Mouse (Mus musculus): ENCODE measurements around the gene E130114P18Rik. TPM values are rescaled to one million over a fixed set of nuclear protein-coding genes. Genes with fewer than 3 reads are reported as not detected.

Gene E130114P18Rik
- polyA plus RNA-seq, 1 experiment from 2014 or later: 0.72 TPM

DNA sequence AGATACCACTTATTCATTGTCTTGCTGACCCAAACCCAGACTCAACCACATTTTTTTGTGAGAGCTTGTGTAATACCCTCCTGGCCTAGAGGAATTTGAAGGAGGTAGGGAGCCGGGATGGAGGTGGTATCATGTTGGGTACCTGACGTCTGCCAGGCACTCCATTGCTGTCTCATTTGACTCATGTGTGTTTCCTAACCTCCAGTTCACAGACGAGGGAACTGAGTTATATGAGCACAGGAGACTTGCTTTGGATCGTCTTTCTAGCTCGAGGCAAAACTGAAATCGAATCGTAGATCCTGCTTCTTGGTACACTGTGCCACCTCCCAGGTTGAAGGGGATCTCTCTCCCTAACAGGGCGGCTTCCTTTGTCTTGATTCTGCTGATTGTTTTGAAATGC lies 41.2 kb upstream of the E130114P18Rik start:
- no peaks in the 10 kb centered on the region for H3K9me3 ChIP-seq (replicated peaks; ENCODE audit: control insufficient read depth, low read length)
- H3K4me2 ChIP-seq: no peak overlapping the region
- no peak overlapping the region for H3K27ac ChIP-seq (ENCODE audit: low read depth, low read length)
- no peaks in the 10 kb centered on the region for H3K27me3 ChIP-seq (ENCODE audit: control insufficient read depth, insufficient read depth, low read length)
- H3K4me1 ChIP-seq (ENCODE audit: control insufficient read depth, insufficient read depth, low read length): peaks cover 10% of the 10 kb centered on the region
- ATAC-seq (replicated peaks; ENCODE audit: insufficient number of reproducible peaks, low FRiP score, low TSS enrichment): no peak
- no peak overlapping the region for H3K9ac ChIP-seq (ENCODE audit: low read depth, low read length)
- 81% methylated on average over 8 of the region's 8 CpGs for WGBS (ENCODE audit: insufficient replicate concordance)
- no peak overlapping the region for H3K4me3 ChIP-seq (ENCODE audit: low read depth, low read length)
- H3K36me3 ChIP-seq (ENCODE audit: control insufficient read depth, insufficient read depth, low read length): no peaks in the 10 kb centered on the region

DNA sequence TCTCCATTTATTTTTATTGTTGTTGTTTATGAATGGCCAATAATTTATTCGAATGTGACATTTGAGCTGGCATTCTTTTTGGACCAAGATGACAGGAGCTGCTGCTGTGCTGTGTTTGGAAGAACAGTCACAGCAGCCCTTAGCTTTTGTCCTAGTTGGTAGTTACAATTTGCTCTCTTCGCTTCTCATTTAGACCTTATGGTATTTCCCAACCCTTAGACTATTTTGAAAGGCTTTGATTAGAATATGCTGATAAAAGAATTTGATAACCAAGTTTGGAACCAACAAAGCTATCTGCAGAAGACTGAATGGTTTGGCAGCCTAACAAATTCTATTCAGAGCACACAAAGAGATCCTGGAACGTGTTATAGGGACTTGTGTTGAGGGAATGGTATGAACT lies 40.6 kb upstream of the E130114P18Rik start:
- H3K4me3 ChIP-seq (ENCODE audit: low read depth, low read length): no peak overlapping the region
- no peak for ATAC-seq (replicated peaks; ENCODE audit: insufficient number of reproducible peaks, low FRiP score, low TSS enrichment)
- WGBS (ENCODE audit: insufficient replicate concordance): 73% methylated on average over 3 of the region's 3 CpGs
- no peaks in the 10 kb centered on the region for H3K36me3 ChIP-seq (ENCODE audit: control insufficient read depth, insufficient read depth, low read length)
- no peak overlapping the region for H3K4me2 ChIP-seq
- no peaks in the 10 kb centered on the region for H3K9me3 ChIP-seq (replicated peaks; ENCODE audit: control insufficient read depth, low read length)
- H3K4me1 ChIP-seq (ENCODE audit: control insufficient read depth, insufficient read depth, low read length): peaks cover 11% of the 10 kb centered on the region; the same call in 1 of the 2 replicates
- H3K9ac ChIP-seq (ENCODE audit: low read depth, low read length): no peak overlapping the region
- no peaks in the 10 kb centered on the region for H3K27me3 ChIP-seq (ENCODE audit: control insufficient read depth, insufficient read depth, low read length)
- H3K27ac ChIP-seq (ENCODE audit: low read depth, low read length): no peak overlapping the region

DNA sequence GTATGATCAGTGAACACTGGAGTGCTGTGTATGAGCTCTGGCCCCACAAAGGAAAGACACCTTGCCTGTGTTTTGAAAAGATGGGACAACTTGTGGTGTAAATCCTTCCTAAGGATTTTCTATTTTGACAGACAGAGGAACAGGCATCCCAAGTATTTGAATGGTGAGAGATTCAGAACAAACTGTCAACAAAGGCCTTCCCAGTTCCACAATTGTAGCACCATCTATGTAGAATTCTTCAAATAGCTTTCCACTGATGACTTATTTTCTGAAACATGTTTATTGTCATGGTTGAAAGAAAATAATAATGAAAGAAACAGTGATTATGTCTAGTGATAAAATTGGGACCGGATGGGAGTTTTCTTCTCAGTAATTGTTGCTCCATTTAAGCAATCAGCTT lies 39.9 kb upstream of the E130114P18Rik start:
- ATAC-seq (replicated peaks; ENCODE audit: insufficient number of reproducible peaks, low FRiP score, low TSS enrichment): no peak
- H3K9me3 ChIP-seq (replicated peaks; ENCODE audit: control insufficient read depth, low read length): no peaks in the 10 kb centered on the region
- H3K27ac ChIP-seq (ENCODE audit: low read depth, low read length): no peak overlapping the region
- H3K36me3 ChIP-seq (ENCODE audit: control insufficient read depth, insufficient read depth, low read length): no peaks in the 10 kb centered on the region
- 76% methylated on average over 1 of the region's 1 CpGs for WGBS (ENCODE audit: insufficient replicate concordance)
- peaks cover 12% of the 10 kb centered on the region; the same call in 1 of the 2 replicates for H3K4me1 ChIP-seq (ENCODE audit: control insufficient read depth, insufficient read depth, low read length)
- H3K27me3 ChIP-seq (ENCODE audit: control insufficient read depth, insufficient read depth, low read length): no peaks in the 10 kb centered on the region
- H3K4me2 ChIP-seq: no peak overlapping the region
- no peak overlapping the region for H3K4me3 ChIP-seq (ENCODE audit: low read depth, low read length)
- H3K9ac ChIP-seq (ENCODE audit: low read depth, low read length): no peak overlapping the region

DNA sequence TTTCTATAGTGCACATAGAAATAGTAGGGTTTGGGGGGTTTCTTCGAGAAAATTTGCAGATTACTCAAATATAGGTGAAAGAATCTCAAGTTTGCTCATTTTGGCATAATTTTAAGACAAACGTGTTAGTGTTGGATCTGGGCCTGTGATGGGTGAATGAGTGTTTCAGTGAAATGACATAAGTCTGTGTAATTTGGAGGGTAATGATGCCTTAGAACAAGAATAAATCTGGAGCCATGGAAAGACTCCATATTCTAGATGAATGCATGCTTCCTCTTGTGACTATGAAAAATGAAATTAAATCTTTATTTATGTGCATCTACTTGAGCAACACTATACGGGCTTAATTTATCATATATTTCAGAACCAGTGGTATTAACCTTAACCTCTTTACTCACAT lies 38.9 kb upstream of the E130114P18Rik start:
- ATAC-seq (replicated peaks; ENCODE audit: insufficient number of reproducible peaks, low FRiP score, low TSS enrichment): no peak
- Histone ChIP-seq H3K9ac (ENCODE audit: low read depth, low read length) (no peak overlapping the region), H3K27ac (ENCODE audit: low read depth, low read length) (no peak overlapping the region), H3K27me3 (ENCODE audit: control insufficient read depth, insufficient read depth, low read length) (no peaks in the 10 kb centered on the region), H3K4me2 (no peak overlapping the region), H3K4me1 (ENCODE audit: control insufficient read depth, insufficient read depth, low read length) (peaks cover 12% of the 10 kb centered on the region; the same call in 1 of the 2 replicates), H3K9me3 (replicated peaks; ENCODE audit: control insufficient read depth, low read length) (no peaks in the 10 kb centered on the region), H3K36me3 (ENCODE audit: control insufficient read depth, insufficient read depth, low read length) (no peaks in the 10 kb centered on the region), H3K4me3 (ENCODE audit: low read depth, low read length) (no peak overlapping the region)
- 75% methylated on average over 3 of the region's 3 CpGs for WGBS (ENCODE audit: insufficient replicate concordance)

DNA sequence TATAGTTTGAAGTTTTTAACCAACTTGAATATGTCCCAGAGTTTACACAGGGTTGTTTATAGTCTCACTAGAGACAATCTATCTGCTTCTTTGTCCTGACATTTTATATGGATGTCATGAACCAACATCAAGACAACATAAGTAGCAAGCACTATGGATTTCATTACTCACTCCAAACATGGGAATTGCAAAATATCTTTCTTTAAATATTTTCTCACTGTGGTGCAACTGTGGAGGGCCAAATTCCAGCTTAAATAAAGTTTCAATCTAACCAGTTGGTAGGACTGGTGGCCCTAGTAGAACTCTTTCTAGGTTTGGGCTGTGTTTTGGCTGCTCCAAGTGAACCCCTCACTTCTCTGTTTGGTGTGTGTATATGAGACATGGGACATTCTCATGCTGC lies 38.1 kb upstream of the E130114P18Rik start:
- Histone ChIP-seq H3K27me3 (ENCODE audit: control insufficient read depth, insufficient read depth, low read length) (no peaks in the 10 kb centered on the region), H3K9me3 (replicated peaks; ENCODE audit: control insufficient read depth, low read length) (no peaks in the 10 kb centered on the region), H3K9ac (ENCODE audit: low read depth, low read length) (no peak overlapping the region), H3K27ac (ENCODE audit: low read depth, low read length) (no peak overlapping the region), H3K4me1 (ENCODE audit: control insufficient read depth, insufficient read depth, low read length) (peaks cover 12% of the 10 kb centered on the region; the same call in 1 of the 2 replicates), H3K4me3 (ENCODE audit: low read depth, low read length) (no peak overlapping the region), H3K4me2 (no peak overlapping the region), H3K36me3 (ENCODE audit: control insufficient read depth, insufficient read depth, low read length) (no peaks in the 10 kb centered on the region)
- ATAC-seq (replicated peaks; ENCODE audit: insufficient number of reproducible peaks, low FRiP score, low TSS enrichment): no peak

DNA sequence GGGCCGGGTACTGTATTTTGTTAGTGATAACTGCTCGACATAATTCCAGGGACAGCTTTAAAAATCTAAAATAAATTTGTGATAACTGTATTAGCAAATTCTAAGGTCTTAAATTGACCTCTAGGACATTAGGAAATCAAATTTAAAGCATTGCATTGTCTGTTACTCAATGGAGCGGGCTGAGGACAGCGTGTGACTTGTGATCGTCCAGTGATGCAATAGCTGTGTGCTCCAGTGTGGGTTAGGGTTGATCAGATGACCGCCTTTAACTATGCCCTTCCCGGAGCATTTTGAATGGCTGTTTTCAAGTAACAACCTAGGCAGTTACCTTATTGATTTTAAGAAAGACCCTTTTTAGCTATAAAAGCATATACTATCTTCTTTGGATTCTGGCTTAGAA lies 36.6 kb upstream of the E130114P18Rik start:
- no peak overlapping the region for H3K9ac ChIP-seq (ENCODE audit: low read depth, low read length)
- peaks cover 20% of the 10 kb centered on the region for H3K4me1 ChIP-seq (ENCODE audit: control insufficient read depth, insufficient read depth, low read length)
- WGBS (ENCODE audit: insufficient replicate concordance): 84% methylated on average over 7 of the region's 7 CpGs
- peak overlapping the region; percentile 52 for H3K27ac ChIP-seq (ENCODE audit: low read depth, low read length)
- ATAC-seq (replicated peaks; ENCODE audit: insufficient number of reproducible peaks, low FRiP score, low TSS enrichment): no peak
- no peaks in the 10 kb centered on the region for H3K27me3 ChIP-seq (ENCODE audit: control insufficient read depth, insufficient read depth, low read length)
- no peak overlapping the region for H3K4me2 ChIP-seq
- H3K4me3 ChIP-seq (ENCODE audit: low read depth, low read length): no peak overlapping the region
- no peaks in the 10 kb centered on the region for H3K36me3 ChIP-seq (ENCODE audit: control insufficient read depth, insufficient read depth, low read length)
- H3K9me3 ChIP-seq (replicated peaks; ENCODE audit: control insufficient read depth, low read length): no peaks in the 10 kb centered on the region

DNA sequence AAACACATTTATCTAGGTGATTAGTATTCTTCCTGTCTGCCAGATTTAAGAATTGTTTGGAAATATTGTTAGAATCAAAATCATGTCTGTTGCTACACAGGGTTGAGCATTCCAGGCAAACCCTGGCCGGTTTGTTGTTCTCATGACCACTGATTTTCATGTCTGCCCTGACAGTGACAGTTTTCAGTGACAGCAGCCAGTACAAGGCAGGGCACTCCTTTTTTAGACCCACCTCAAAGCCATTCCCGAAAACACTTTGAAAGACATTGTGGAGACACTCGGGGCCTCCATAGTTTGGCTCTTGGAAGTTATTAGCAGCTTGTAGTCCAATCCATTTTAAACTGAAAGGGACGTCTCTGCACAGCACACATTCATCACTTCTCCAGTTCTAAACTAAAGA lies 36.1 kb upstream of the E130114P18Rik start:
- 46% methylated on average over 4 of the region's 4 CpGs for WGBS (ENCODE audit: insufficient replicate concordance)
- Histone ChIP-seq H3K9me3 (replicated peaks; ENCODE audit: control insufficient read depth, low read length) (no peaks in the 10 kb centered on the region), H3K4me2 (no peak overlapping the region), H3K4me1 (ENCODE audit: control insufficient read depth, insufficient read depth, low read length) (peaks cover 25% of the 10 kb centered on the region), H3K4me3 (ENCODE audit: low read depth, low read length) (no peak overlapping the region), H3K27me3 (ENCODE audit: control insufficient read depth, insufficient read depth, low read length) (no peaks in the 10 kb centered on the region), H3K36me3 (ENCODE audit: control insufficient read depth, insufficient read depth, low read length) (no peaks in the 10 kb centered on the region), H3K9ac (ENCODE audit: low read depth, low read length) (no peak overlapping the region), H3K27ac (ENCODE audit: low read depth, low read length) (peak overlapping the region; percentile 52)
- no peak for ATAC-seq (replicated peaks; ENCODE audit: insufficient number of reproducible peaks, low FRiP score, low TSS enrichment)

DNA sequence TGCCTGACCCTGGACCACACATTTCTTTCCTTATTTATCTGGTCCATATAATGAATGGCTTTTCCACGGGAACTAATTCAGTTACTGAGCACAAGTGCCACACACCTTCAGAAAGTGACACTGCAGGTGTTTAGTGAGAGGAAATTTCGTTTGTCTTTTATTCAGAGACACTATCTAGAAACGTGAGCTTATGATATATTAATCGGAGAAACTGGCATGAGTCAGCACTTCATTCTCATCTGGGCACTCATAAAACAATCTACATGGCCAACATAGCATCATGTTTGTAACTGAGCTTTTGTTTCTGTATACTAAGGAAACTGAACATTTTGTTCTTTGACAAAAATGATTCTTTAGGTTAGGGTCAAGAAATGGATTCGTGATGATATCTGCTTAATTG lies 35.2 kb upstream of the E130114P18Rik start:
- no peak overlapping the region for H3K4me3 ChIP-seq (ENCODE audit: low read depth, low read length)
- no peak overlapping the region for H3K27ac ChIP-seq (ENCODE audit: low read depth, low read length)
- no peaks in the 10 kb centered on the region for H3K27me3 ChIP-seq (ENCODE audit: control insufficient read depth, insufficient read depth, low read length)
- H3K9ac ChIP-seq (ENCODE audit: low read depth, low read length): no peak overlapping the region
- H3K4me2 ChIP-seq: no peak overlapping the region
- H3K4me1 ChIP-seq (ENCODE audit: control insufficient read depth, insufficient read depth, low read length): peaks cover 27% of the 10 kb centered on the region
- H3K9me3 ChIP-seq (replicated peaks; ENCODE audit: control insufficient read depth, low read length): no peaks in the 10 kb centered on the region
- H3K36me3 ChIP-seq (ENCODE audit: control insufficient read depth, insufficient read depth, low read length): no peaks in the 10 kb centered on the region
- 79% methylated on average over 5 of the region's 5 CpGs for WGBS (ENCODE audit: insufficient replicate concordance)
- no peak for ATAC-seq (replicated peaks; ENCODE audit: insufficient number of reproducible peaks, low FRiP score, low TSS enrichment)

DNA sequence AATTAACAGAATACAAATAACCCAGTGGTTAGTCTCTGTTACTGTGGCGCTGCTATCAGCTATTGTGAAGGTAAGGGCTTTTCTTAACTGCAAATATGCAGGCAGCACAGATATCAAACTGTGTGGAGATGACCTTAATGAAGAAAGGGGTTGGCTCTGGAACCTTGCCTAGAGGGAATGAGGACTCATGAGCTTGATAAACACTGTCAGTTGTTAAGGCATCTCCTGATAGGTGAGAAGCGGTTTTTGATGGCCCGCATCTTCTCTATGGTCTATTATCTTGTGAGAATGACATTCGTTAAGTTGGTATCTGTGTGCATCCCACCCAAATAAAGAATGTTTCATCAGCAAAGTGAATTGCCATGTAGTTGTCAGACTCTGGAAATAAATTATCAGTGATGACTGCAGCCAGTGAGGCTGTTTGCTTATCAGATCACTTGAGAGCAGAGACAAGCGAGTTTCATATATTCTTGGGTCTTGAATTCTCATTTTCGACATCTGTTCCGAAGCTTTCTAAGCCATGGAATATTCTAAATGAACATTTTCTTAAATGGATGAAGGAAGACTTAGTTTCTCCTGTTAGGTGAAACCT lies 32.6 kb upstream of the E130114P18Rik start:
- no peaks in the 10 kb centered on the region for H3K9me3 ChIP-seq (replicated peaks; ENCODE audit: control insufficient read depth, low read length)
- H3K36me3 ChIP-seq (ENCODE audit: control insufficient read depth, insufficient read depth, low read length): no peaks in the 10 kb centered on the region
- no peak overlapping the region for H3K4me2 ChIP-seq
- H3K9ac ChIP-seq (ENCODE audit: low read depth, low read length): no peak overlapping the region
- no peak for ATAC-seq (replicated peaks; ENCODE audit: insufficient number of reproducible peaks, low FRiP score, low TSS enrichment)
- H3K27me3 ChIP-seq (ENCODE audit: control insufficient read depth, insufficient read depth, low read length): no peaks in the 10 kb centered on the region
- H3K4me3 ChIP-seq (ENCODE audit: low read depth, low read length): no peak overlapping the region
- peaks cover 23% of the 10 kb centered on the region for H3K4me1 ChIP-seq (ENCODE audit: control insufficient read depth, insufficient read depth, low read length)
- 71% methylated on average over 7 of the region's 7 CpGs for WGBS (ENCODE audit: insufficient replicate concordance)
- H3K27ac ChIP-seq (ENCODE audit: low read depth, low read length): no peak overlapping the region

Measured in heart, embryonic 11.5 days (tissue).